Mouse (Mus musculus): ENCODE measurements around the gene Slc9a9. TPM values are rescaled to one million over a fixed set of nuclear protein-coding genes. Genes with fewer than 3 reads are reported as not detected.
A peak's percentile ranks its signal among the peaks of the same experiment; 100 is the strongest.

Slc9a9 gene
- polyA plus RNA-seq, 1 experiment from 2014 or later = 4.0 TPM

DNA sequence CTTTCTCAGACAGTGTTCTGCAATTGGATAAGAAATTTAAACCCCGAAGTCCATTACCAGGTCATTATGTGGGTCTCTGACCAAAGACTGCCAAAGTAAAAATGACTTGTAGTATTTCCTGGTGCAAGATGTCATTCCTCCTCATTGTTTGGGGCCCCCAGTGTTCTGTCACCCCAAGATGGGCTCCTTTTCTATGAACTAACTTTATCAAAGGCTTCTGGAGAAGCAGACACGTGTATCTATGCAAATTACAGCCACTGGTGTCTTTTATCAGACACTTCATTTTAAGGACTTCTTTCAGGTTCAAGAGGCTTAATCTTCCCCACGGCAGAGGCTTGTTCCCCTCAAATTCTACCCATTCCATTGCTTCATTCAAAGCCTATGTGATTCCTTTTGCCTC, 593.1 kb downstream of the Slc9a9 start:
- H3K9me3 ChIP-seq (replicated peaks) = no peaks in the 10 kb centered on the region
- no peak overlapping the region for H3K27ac ChIP-seq (ENCODE audit: poor library complexity, severe bottlenecking)
- peaks cover 9% of the 10 kb centered on the region; the same call in 1 of the 2 replicates for H3K27me3 ChIP-seq (replicated peaks)
- no peak for ATAC-seq (ENCODE audit: insufficient number of reproducible peaks, low FRiP score)
- H3K4me3 ChIP-seq = no peak overlapping the region
- WGBS = 39% methylated on average over 3 of the region's 3 CpGs
- no peak overlapping the region for H3K9ac ChIP-seq
- no peaks in the 10 kb centered on the region for H3K4me1 ChIP-seq (replicated peaks)
- H3K4me2 ChIP-seq = no peak overlapping the region
- no peaks in the 10 kb centered on the region for H3K36me3 ChIP-seq

DNA sequence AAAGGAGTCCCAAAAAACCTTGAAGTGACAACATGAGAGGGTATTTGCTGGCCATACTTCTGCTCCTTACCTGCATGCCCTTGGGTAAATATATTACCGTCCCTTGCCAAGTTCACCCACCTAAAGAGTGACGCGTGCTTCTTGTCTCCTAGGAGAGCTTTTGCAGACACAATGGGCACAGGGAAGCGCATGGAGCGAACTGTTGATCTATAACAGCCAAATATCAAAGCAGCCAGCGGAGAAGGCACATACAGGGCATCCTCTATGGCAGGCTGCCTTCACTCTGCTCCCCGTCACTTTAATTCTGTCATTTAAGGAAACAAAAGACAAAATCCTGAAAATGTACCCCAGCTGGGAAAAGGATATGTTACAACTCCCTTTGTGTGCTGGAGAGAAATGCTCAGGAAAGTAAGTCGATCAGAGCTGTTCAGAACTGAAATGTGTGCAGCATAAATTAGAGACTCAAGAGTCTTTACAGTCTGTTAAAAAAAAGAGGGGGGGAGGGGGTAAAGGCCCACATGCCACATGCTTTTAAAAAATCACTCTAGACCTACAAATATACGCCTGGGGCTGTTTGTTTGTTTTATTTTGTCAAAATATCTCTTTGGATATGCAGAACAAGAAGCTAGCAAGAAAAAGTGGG, 594.3 kb downstream of the Slc9a9 start:
- H3K36me3 ChIP-seq = no peaks in the 10 kb centered on the region
- no peak for ATAC-seq (ENCODE audit: insufficient number of reproducible peaks, low FRiP score)
- peaks cover 9% of the 10 kb centered on the region; the same call in 1 of the 2 replicates for H3K27me3 ChIP-seq (replicated peaks)
- no peak overlapping the region for H3K9ac ChIP-seq
- H3K9me3 ChIP-seq (replicated peaks) = no peaks in the 10 kb centered on the region
- H3K27ac ChIP-seq (ENCODE audit: poor library complexity, severe bottlenecking) = no peak overlapping the region
- H3K4me2 ChIP-seq = no peak overlapping the region
- no peaks in the 10 kb centered on the region for H3K4me1 ChIP-seq (replicated peaks)
- no peak overlapping the region for H3K4me3 ChIP-seq
- WGBS = 90% methylated on average over 9 of the region's 9 CpGs

GRCm38 (mm10) chr9:95266179-95266578, 596.5 kb downstream of the Slc9a9 start:
- WGBS = 69% methylated on average over 2 of the region's 2 CpGs
- H3K4me3 ChIP-seq = no peak overlapping the region

GRCm38 (mm10) chr9:95266924-95267323, 597.2 kb downstream of the Slc9a9 start:
- H3K4me1 ChIP-seq (replicated peaks) = no peaks in the 10 kb centered on the region
- no peak for ATAC-seq (ENCODE audit: insufficient number of reproducible peaks, low FRiP score)
- no peak overlapping the region for H3K4me3 ChIP-seq
- no peak overlapping the region for H3K9ac ChIP-seq
- H3K4me2 ChIP-seq = no peak overlapping the region
- WGBS = 68% methylated on average over 2 of the region's 2 CpGs
- H3K36me3 ChIP-seq = no peaks in the 10 kb centered on the region
- H3K27ac ChIP-seq (ENCODE audit: poor library complexity, severe bottlenecking) = no peak overlapping the region
- no peaks in the 10 kb centered on the region for H3K9me3 ChIP-seq (replicated peaks)
- H3K27me3 ChIP-seq (replicated peaks) = peaks cover 9% of the 10 kb centered on the region; the same call in 1 of the 2 replicates

More at GRCm38 (mm10) chr9:95266179-95266578, 596.5 kb downstream of the Slc9a9 start:
- no peak overlapping the region for H3K4me2 ChIP-seq
- no peaks in the 10 kb centered on the region for H3K4me1 ChIP-seq (replicated peaks)
- no peak overlapping the region for H3K27ac ChIP-seq (ENCODE audit: poor library complexity, severe bottlenecking)
- ATAC-seq (ENCODE audit: insufficient number of reproducible peaks, low FRiP score) = no peak
- H3K36me3 ChIP-seq = no peaks in the 10 kb centered on the region
- no peak overlapping the region for H3K9ac ChIP-seq
- H3K27me3 ChIP-seq (replicated peaks) = peaks cover 9% of the 10 kb centered on the region; the same call in 1 of the 2 replicates
- H3K9me3 ChIP-seq (replicated peaks) = no peaks in the 10 kb centered on the region

DNA sequence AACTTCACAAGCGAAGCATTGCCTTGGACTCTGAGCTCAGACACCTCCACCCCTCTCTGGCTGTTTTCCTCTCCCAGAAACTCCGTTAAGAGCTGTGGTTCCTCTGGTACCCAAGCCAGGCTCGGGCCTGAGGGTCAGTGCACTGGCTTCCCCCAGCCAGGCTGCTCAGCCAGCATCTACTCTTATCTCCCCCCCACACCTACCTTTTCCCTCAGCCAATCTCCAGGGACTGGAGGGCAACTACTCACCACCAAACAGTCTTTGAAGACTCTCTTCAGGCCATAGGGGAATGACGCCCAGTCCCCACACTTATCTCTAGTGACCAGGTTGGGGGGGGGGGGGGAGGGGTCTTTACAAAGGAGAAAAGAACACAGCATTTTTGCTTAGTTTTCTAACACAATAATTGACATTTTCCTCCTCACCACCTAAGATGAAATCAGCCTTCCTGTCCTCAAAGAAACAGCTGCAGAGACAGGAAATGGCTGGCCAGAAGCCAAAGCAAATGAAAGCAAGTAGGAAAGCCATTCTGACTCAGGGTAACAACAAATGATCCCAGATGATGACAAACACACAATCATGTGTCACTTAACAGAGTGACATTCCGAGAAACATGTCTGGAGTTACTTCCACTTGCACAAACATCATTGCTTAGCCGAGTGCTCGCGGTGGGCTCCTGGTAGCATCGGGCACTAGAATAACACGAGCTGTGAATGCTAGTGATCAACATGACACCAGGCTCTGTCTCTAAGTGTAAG, 610.1 kb downstream of the Slc9a9 start:
- Histone ChIP-seq H3K27me3 (replicated peaks) (no peaks in the 10 kb centered on the region), H3K36me3 (no peaks in the 10 kb centered on the region), H3K4me1 (replicated peaks) (peaks cover 10% of the 10 kb centered on the region; the same call in 1 of the 2 replicates), H3K27ac (ENCODE audit: poor library complexity, severe bottlenecking) (0 out of 2 replicates have a peak overlapping the region, but pooled peaks have one; percentile 6), H3K4me3 (no peak overlapping the region), H3K9me3 (replicated peaks) (no peaks in the 10 kb centered on the region), H3K4me2 (peak overlapping the region; percentile 8), H3K9ac (no peak overlapping the region)
- ATAC-seq (ENCODE audit: insufficient number of reproducible peaks, low FRiP score) = peak; percentile 83
- WGBS = 46% methylated on average over 10 of the region's 10 CpGs

Small RNA genes within 50 kb of the gene (microRNA-seq; reads per million reads assigned to microRNA genes)
- gene Mir7656 = not detected

Other genes starting within 250 kb of the Slc9a9 start
- gene 1190002N15Rik, start 131.8 kb upstream of the Slc9a9 start, polyA plus RNA-seq (2016; fragmentation: Nextera tagmentation; extraction: Ambion mirVana) = 62.6 and 63.3 TPM in 2 replicates

Measured in heart, embryonic 12.5 days (tissue).